Mouse (Mus musculus) left cerebral cortex, postnatal 14 days (tissue): ENCODE results near the gene Mtmr6. TPM values are rescaled to one million over a fixed set of nuclear protein-coding genes. Genes with fewer than 3 reads are reported as not detected.

Experiments used
- DNase-seq, 2 experiments: peaks; one replicate each; pipeline ENCODE4 v3.0.0; 2021 to 2022; ENCODE audit warnings: low spot score in 2 of 2, mixed read lengths in 1 of 2
- intact Hi-C: fragments of 180-260 bp; cut with DNase I; formaldehyde crosslinking; loops from one replicate; pipeline ENCODE4 v1.15.1; 2025
- long read RNA-seq, 2 experiments: library from polyadenylated mRNA; stranded (forward); transcript quantifications; one replicate each; pipeline ENCODE4 v2.0.0; 2021
- total RNA-seq, 2 experiments: library from RNA; stranded (reverse); gene quantifications; 2 replicates each; pipeline ENCODE4 v1.2.3; 2021

Mtmr6 gene
- total RNA-seq, result 100 to 1,000 TPM; 101 to 113 TPM
- long read RNA-seq, experiment 1, transcript Mtmr6-201 (14 exons, 3,813 nt), result major isoform, 161 of 192 reads
- long read RNA-seq, experiment 1, partial matches to known transcripts, result 4 of 192 reads
- long read RNA-seq, experiment 1, other reads (novel, unspliced or antisense), result 26 of 192 reads
- long read RNA-seq, experiment 2, transcript Mtmr6-201 (14 exons, 3,813 nt), result major isoform, 124 of 149 reads
- long read RNA-seq, experiment 2, partial matches to known transcripts, result 2 of 149 reads
- long read RNA-seq, experiment 2, other reads (novel, unspliced or antisense), result 22 of 149 reads

DNA sequence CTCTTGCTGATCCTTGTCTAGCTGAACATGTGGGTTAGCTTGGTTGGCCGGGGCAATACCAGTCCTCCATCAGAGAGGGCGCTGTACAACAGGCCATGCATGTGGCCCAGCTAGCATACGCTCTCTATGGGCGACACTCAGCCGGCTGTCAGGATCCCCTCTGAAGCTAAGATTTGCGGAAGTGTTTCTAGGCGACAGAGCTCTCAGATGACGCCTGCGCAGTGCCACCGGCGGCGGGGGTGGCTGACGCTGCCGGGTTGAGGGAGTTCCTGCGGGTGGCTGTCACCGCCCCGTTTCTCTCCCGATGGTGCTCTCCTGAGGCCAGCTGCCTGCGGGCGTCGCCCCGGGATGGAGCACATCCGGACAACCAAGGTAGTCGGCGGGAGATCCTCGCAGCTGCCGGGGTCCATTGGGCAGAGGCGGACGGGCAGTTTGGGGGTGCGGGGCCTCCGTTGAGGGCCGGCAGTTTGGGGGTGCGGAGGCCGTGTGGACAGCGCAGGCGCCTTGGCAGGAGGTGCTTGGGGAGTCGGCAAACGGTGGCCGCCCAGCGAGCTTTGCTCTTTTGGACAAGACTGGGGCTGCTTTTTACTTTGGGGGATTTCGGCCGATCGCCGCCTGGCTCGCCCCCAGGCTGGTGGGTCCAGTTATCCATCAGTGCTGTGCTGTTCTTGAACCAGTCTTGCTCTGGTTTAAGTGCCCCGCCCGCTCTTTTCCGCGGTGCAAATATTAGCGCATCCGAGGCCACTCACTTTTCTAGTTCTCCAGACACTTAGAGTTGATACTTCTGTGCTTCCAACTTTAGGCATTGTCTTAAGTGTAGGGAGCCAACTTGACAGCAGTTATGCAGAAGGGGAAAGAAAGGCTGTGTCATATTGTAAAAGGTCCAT lies at the start of gene Mtmr6:
TSS of gene Mtmr6 (plus strand) at position 239 of the 887 bp plus-strand sequence.
- intact Hi-C loops, result loop anchor here (5.0 to 10.0 kb wide), 2 partner anchors 112 to 430 kb away; no protein-coding TSS in a partner anchor
- DNase-seq, result peak; percentile 96 to 98

DNA sequence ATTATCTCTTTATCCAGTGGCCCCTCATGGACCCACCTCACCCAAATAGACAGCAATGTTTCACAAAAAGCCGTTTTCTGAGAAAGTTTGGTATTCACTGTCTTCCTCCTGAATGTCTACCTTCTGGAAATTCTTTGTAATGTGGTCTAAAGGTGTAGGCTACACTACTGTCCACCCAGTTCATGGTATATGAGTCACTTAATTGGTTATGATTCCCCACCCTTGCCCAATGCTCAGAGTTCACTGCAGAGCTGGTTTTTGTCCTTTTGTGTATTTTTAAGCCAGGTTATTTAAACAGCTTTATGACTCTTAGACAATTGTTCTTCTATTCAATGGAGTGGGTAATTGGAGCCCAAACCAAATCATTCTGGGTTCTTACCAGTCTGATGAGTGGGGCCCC lies 48.9 kb upstream of the Mtmr6 start:
- DNase-seq, result no peak
- intact Hi-C loops, result no loop called here

- no peak for DNase-seq
- intact Hi-C loops, result no loop called here
These were observed 47.4 kb upstream of the Mtmr6 start for GRCm38 (mm10) chr14:60217616-60218015.

GRCm38 (mm10) chr14:60219886-60220285 lies 45.1 kb upstream of the Mtmr6 start:
- intact Hi-C loops, result no loop called here
- DNase-seq, result peak in 1 of 2 experiments; percentile 16

DNA sequence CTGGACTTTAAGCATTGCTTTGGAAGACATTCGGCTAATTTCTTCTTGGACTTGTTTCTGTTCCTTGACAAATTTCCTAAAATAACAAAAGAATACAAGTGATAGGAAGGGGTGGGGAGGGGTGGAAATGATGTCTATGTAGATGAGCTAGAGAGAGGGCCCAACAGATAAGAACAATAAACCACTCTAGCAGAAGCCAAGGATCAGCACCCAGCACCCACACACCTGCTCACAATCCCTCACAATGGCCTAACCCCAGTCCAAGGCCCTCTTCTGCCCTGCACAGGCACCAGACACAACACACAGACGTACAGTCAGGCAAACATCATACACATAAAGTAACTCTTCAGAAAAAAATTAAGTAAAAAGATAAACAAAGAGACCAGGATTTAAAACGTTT lies 26.5 kb upstream of the Mtmr6 start:
- intact Hi-C loops, result no loop called here
- DNase-seq, result no peak

DNA sequence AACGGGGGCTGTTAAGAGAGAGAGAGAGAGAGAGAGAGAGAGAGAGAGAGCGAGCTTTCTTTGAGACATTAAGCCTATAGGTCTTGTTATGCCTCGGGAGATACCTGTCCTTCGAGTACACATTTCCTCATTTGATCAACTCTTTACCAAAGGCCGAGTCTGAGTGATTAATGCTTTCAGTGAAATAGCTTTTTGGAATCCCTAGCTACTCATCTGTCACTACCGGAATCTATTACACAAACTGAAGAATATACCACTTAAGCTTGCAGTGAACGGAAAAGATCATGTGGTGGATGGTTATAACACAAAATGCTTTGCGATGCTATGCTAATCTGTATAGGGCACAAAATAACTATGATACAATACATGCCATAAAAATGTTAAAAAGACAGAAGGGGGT lies 14.7 kb upstream of the Mtmr6 start:
- DNase-seq, result no peak
- intact Hi-C loops, result loop anchor here (5.0 kb wide), 1 partner anchor 127 kb away; no protein-coding TSS in a partner anchor

DNA sequence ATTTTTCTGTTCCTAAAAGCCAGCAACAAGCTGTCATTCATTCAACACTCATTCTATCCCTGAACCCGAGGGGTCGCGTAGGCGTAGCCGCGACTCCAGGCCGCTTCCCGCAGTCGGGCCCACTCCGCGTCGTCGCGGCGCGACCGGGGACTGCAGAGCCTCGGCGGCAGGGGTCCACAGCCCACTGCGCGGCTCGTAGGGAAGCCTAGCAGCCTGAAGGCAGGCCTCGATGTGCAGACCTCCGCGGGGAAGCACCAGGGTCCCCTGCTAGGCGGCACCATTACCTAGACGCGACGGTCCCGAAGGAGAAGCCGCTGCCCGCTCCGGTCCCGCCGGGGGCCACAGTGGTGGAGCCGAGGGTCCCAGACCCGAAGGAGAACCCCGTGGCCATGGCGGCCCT lies 14.1 kb upstream of the Mtmr6 start:
- DNase-seq, result peak; percentile 47 to 48
- intact Hi-C loops, result loop anchor here (5.0 kb wide), 1 partner anchor 126 kb away; no protein-coding TSS in a partner anchor

- intact Hi-C loops, result loop anchor here (5.0 kb wide), 1 partner anchor 126 kb away; no protein-coding TSS in a partner anchor
- peak; percentile 99 for DNase-seq
These were observed 13.6 kb upstream of the Mtmr6 start, which contains the start of the genes Nupl1 and Gm49336 for GRCm38 (mm10) chr14:60251281-60252003. Gene Nupl1, minus strand, starts transcription at chr14:60251431. Gene Gm49336, minus strand, starts transcription at chr14:60251507.

GRCm38 (mm10) chr14:60252004-60253000 lies 12.7 kb upstream of the Mtmr6 start:
- intact Hi-C loops, result loop anchor here (5.0 kb wide), 1 partner anchor 125 kb away; no protein-coding TSS in a partner anchor
- DNase-seq, result peak in 1 of 2 experiments; percentile 35

- no peak for DNase-seq
- intact Hi-C loops, result loop anchor here (5.0 kb wide), 1 partner anchor 124 kb away; no protein-coding TSS in a partner anchor
These were observed 11.6 kb upstream of the Mtmr6 start for GRCm38 (mm10) chr14:60253466-60253865.

DNA sequence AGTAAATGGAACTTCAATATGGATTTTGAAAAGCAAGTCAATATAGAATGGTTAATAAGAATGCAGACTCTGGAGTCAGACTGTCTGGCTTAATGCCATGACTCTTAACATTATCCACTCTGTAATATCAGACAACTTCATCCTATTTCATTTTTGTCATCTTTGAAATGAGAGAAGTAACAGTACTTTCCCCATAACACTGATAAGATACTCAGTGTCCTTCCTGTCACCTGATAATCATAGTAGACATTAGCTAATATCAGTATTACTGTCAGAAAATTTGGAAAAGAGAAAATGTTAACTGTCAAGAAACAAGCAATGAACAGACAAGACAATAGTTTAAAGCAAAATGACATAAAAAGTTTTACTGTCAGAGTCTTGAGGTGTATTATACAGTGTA lies 10.3 kb upstream of the Mtmr6 start:
- intact Hi-C loops, result loop anchor here (5.0 kb wide), 1 partner anchor 123 kb away; no protein-coding TSS in a partner anchor
- DNase-seq, result no peak

DNA sequence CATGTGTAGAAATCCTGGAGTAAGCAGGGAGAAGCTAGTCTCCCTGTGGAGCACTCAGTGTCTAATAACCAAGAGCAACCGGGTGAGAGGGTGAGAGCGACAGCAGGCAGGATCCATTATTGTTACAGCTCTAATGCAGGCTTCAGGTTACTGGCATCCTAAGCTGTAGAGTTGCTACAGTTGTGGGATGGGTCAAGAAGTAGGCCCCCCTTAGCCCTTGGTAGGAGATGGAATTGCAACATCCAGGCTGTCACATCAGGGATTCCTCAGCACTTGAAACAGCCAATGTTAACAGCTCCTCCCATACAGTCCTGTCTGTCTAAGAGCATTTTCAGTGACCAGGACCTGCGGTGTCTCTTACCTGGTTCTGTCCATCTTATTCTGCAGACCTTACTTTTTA lies 8.7 kb upstream of the Mtmr6 start:
- no peak for DNase-seq
- intact Hi-C loops, result no loop called here

DNA sequence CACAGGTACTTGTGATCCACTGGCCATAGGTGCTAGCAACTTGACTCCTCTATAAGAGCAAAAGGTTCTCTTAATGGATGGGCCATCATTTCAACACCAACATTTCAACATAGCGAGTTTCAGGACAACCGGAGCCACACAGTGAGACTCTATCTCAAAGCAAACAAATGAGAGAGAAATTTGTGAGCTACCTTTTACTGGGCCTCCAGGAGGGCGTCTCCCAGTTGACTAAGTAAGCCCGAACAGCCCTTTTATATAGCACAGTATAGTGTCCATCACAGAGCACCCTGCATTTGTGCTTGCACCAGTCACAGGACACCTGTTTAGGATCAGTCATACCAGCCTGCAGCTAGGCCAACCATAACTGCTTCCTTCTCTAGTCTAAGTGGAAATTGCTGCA lies 7.9 kb upstream of the Mtmr6 start:
- DNase-seq, result no peak
- intact Hi-C loops, result no loop called here

DNA sequence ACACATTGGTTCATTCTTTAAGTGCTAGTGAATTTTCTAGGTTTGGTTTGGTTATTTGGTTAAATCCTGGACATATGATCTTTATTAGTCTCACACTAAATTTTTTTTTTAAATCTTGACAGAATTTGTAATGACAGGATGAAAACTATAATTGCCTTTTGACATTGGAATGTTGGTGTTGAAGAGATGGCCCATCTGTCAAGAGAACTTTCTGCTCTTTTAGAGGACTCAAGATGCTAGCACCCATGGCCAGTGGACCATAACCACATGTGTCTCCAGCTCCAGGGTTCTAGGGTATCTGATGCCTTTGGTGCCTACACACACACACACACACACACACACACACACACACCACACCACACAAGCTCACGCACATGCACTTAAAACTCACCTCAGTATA lies 7.2 kb upstream of the Mtmr6 start:
- intact Hi-C loops, result no loop called here
- DNase-seq, result no peak

GRCm38 (mm10) chr14:60262316-60262715 lies 2.7 kb upstream of the Mtmr6 start:
- DNase-seq, result no peak
- intact Hi-C loops, result loop anchor here (10.0 kb wide), 1 partner anchor 432 kb away; no protein-coding TSS in a partner anchor

DNA sequence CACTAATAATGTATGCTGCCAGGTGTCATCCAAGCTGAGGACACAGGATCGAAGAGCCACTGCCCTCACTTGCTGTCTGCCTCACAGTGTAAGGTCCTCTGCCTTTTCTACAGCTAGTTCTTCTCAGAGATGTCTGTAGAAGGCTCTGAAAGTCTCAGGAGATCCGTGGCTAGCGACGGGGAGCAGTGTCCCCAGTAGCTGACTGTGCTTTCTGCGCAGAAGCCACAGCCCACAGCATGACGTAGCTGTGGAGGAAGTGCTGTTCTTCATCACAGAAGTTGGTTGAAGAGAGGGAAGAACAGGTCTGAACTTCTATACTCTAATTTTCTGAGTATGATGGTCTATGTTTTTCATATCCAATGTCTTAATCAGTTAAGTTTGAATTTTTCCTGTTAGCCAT lies 4.3 kb downstream of the Mtmr6 start:
- DNase-seq, result no peak
- intact Hi-C loops, result loop anchor here (5.0 to 10.0 kb wide), 2 partner anchors 108 to 425 kb away; no protein-coding TSS in a partner anchor

- intact Hi-C loops, result no loop called here
- DNase-seq, result no peak
These were observed 8.3 kb downstream of the Mtmr6 start for GRCm38 (mm10) chr14:60273346-60273745.
